Mouse (Mus musculus): ENCODE data around the gene Pnpla5.
A peak's percentile ranks its signal among the peaks of the same experiment; 100 is the strongest.
"Not testable (repeated sequence)": the region's sequence is repeated elsewhere in the genome, so short reads cannot be mapped to it uniquely, and the experiment has no call there.

The Pnpla5 gene

DNA sequence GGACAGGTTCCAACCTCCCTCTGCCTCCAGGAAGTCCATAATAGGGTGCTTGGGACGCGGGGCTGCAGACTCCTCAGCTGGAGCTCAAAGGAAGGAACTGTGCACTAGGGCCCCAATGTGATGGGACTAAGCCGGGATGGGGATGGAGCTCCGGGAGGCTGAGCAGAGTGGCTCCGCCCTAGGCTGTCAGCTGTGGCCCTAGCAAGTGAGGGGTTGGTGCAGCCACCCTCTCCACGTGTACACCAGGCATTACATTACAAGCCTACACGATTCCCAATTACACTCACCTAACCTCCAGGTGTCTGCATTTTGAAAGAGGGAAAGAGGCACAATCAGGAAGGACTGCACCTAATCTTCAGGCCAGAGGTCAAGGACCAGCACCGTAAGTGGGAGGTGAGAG, at the start of gene Pnpla5:
Gene Pnpla5, minus strand, starts transcription at position 101 of the 400 bp plus-strand sequence.
- no peak for DNase-seq (ENCODE audit: low spot score in 2 of 2)

DNA sequence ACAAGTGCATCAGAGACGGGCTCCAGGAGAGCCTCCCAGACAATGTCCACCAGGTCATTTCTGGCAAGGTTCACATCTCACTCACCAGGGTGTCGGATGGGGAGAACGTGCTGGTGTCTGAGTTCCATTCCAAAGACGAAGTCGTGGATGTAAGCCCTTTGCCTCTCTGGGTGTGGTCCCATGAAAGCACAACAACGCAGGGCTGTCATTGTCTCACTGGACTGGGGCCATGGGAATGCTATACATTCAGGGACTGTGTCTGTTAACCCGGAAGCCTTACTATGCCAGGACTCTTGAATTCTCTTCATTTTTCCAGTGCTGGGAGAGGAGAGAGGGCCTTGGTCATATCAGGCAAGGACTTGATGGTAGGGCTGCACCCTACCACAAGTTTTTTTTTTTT, 48.2 kb upstream of the Pnpla5 start:
- DNase-seq (ENCODE audit: low spot score in 2 of 2) = no peak

DNA sequence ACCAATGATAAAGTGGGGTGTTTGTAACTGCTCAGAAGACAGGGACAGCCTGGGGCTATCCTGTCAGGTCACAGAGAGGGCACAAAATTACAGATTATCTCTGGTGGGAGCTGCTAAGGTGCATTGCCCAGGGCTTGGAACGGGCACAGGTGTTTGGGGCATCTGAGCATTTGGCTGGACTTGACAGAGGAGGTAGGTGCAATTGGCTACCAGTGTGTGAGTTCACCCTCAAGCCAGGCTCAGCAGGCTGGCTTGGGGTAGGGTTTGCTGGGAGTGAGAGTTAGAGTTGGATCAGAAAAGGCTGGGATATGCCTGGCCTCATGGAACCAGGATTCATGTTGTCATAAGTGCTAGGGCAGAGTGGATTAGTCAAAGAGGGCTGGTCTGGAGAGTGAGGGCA, 46.5 kb upstream of the Pnpla5 start:
- DNase-seq (ENCODE audit: low spot score in 2 of 2) = no peak

DNA sequence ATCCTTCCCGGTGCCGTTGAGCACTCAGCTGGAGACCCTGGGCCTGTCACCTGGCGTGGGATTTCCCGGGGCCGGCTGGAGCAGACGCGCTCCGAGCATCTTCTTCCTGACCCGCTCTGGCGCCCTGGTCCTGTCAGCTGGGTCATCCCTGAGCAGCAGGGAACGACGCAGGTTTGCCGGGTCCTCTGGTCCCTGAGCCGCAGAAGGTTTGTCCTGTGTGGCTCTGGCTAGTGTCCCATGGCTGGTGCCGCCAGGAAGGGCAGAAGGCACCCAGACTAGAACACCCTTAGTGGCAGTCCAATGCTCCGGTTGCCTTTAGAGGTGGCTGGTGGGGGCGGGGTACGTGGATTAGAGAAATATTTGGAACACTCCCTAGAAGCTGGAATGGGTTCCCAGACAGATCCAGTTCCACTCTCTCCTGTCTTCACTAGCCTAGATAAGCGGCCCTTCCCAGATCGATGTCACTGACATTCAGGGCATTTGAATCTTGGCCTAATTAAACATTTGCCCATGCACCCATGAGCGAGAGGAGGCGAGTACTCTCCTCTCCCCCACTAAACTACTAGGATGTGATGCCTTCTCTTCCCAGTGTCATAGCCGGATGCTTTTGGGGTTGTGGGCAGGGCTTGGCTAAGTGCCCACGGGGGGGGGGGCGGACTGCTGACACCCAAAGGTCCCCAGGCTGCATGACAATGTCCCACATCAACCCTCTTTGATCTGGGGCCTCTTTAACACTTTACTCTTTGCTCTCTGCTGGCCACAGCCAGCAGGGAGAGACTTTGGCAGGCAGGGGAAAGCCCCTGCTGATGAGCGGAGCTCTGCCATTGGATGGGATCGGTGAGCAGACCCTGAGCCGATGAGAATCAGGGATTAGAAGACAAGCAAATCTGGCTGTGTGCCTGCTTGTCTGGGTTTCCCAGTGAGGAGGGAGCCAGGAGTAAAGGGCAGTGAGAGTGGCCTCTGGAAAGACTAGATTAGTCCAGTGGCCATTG, 45.5 kb upstream of the Pnpla5 start:
- DNase-seq (ENCODE audit: low spot score in 2 of 2) = no peak

DNA sequence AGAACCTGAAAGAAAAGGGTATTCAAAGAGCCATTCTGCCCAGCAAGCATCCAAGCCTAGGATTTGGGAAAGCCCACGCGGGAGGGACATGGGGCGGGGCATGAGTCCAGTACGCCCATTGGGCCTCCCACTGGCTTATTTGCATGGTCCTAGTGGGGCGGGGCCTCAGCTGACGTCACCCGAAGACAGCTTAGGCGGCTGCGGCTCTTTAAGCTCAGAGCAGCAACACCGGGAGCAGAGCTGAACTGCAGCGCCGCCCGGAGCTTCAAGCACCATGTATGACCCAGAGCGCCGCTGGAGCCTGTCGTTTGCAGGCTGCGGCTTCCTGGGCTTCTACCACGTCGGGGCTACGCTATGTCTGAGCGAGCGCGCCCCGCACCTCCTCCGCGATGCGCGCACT, 44.6 kb upstream of the Pnpla5 start, which contains the start of gene Pnpla3:
Gene Pnpla3, plus strand, starts transcription at position 238 of the 400 bp plus-strand sequence.
- peak; percentile 53 to 61 for DNase-seq (ENCODE audit: low spot score in 2 of 2)

DNA sequence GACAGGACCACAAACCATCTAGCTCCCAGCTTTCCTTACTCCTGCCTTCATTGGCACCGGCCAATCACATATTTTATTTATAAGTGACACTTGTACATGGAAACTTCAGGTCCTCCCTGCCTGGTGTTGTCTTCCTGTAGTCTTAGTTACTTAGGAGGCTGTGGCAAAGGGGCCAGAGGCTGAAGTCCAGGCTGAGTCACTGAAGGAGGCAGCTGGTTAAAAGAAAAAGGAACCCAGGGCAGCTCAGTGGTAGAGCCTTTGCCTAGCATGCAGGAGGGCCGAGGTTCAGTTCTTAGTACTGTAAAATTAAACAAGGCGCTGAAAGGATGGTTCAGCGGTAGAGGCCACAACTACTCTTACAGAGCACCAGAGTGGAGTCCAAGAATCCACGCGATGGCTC, 43.8 kb upstream of the Pnpla5 start:
- DNase-seq (ENCODE audit: low spot score in 2 of 2) = no peak

DNA sequence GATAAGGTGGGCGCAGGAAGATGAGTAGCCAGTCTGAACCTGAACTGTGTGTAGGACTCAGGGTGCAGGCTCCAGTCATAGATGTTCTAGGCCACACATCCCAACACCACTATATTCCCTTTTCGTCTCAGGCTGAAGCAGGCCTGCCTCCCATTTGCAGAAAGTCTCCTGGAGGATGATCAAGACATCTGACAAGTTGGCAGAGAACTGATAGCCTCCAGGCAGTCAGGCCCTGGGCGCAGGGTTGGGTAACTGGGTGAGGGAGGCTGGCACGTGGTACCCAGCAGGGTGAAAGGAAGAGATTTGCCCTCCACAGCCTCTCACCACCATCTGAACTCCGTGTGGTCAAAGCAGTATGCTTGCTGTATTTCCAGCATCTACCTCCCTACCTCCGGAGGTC, 38.9 kb upstream of the Pnpla5 start:
- DNase-seq (ENCODE audit: low spot score in 2 of 2) = no peak

DNA sequence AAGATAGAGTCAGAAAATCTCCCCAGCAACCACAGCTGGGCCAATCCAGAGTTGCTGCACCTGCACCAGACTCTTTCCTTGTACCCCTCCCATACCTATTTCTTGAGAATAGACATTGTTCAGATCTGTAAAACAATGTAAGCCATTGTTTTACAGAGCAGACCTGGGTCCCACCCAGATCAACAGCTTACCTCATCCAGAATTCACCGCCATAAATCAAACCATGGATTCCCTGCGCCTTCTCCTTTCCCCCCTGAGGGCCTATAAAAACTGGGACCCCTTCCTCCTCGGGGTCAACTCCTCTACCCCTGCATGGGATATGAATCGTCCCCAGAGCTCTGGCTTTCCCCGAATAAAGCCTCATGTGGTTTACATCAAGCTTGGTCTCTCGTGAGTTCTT, 34.6 kb upstream of the Pnpla5 start:
- not testable (repeated sequence) for DNase-seq (ENCODE audit: low spot score in 2 of 2)

DNA sequence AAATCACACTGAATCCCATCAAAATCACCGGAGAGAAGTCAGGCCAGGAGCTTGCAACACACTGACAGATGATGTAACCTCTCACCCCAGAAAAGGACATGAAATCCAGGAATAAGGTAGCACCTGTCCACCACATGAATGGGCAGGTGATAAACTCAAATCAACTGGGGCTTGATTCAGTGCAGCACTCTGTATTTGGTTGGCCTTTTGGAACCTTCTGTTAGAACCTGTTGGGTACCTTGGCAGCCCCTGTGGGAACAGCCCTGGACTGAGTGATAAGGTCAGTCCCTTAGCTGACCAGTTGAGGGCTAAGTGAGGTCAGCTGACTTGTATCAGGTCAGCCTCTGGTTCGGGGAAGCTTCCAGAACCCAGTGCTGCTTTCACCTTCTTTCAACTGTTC, 33.2 kb upstream of the Pnpla5 start:
- DNase-seq (ENCODE audit: low spot score in 2 of 2) = no peak

DNA sequence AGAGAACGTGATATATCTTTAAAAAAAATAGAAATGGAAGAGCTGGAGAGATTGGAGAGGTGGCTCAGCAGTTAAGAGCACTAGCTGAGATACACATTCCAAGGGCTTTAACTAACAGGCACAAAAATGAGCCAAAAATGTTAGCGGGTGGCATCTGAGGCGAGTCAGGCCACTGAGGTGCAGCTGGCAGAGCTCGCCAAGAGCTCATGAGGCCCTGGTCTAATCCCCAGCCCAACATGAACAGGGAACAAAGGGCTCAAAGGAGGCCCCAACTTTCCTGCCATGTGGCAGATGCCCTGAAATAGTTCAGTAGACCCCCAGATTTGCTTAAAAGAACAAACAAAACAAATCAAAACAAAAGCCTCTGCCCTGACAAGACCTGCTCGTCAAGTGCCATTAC, 18.0 kb upstream of the Pnpla5 start:
- no peak for DNase-seq (ENCODE audit: low spot score in 2 of 2)

DNA sequence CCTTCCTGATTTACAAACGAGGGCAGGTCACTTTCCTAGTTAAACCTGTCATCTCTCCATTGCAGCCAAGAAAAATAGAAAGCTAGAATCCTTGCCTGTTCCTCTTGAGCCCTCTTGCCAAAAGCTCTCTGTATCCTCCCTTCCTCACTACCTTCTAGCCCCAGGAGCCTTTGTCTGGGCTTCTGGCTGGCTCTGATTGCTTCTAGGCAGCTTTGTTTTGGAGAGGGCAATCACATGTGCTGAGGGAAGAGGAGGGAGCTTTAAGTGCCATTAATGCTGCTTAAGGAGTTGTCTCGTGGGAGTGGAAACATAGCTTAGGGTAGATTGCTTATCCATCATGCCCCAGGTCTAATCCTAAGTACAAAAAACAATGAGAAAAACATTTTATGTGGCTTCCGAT, 17.1 kb upstream of the Pnpla5 start:
- DNase-seq (ENCODE audit: low spot score in 2 of 2) = no peak

DNA sequence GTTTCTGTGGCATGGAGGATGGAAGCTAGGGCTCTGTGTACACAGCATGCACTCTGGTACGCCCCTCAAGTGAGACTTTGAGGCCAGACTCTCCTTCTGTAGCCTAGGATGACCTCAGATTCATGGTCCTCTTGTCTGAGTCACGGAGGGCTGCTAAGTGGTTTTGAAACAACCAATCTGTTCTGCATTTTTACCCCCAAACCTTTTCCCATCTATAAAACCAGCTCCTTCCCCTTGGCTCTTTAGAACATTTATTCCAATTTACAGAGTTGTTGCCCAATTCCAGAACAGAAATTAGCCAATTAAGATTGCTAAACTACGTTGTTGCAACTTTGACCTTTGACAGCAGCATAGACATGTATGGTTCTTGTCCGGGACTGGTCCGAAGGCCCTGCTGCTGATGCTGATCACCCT, 16.6 kb upstream of the Pnpla5 start:
- no peak for DNase-seq (ENCODE audit: low spot score in 2 of 2)

DNA sequence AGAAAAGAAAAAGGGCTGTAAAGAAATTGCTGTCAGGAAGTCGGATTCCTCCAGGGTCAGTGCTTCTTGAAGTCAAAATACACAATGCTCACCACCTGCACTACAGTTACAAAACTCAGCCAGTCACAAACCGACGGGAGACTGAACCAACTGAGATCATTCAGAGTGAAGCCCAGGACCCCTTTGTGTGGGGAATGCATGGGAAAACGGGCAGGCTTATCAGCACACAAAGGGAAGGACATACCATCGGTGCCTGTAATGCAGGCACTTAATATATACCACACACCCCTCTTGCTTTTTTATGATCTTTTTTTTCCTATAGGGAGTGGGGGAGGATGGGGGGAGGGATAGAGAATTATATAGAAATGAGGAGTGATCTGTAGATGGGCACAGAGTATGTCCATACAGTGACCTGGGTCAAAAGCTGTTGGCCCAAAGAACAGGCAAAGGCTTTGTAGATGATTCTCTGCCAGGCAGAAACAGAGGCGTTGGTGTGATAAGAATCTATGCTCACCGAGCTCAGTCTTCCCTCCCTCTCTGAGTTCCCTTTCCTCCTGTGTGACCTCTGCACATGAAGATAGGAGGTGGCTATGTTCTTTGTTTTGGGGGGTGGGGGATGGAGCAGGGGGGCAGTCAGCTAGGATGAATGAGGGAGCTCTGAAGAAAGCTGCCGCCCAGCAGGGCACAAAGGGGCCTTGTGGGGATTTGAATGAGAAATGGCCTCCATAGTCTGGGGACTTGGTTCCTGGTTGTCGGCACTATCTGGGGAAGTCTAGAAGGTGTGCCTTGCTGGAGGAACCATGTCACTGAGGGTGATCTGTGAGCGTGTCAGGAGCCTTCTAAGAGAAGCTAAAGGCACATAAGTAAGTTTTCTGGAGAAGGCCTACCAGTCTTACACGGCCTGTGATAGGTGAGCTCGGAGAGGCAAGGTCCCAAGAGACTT, 13.8 kb upstream of the Pnpla5 start:
- DNase-seq (ENCODE audit: low spot score in 2 of 2) = no peak

DNA sequence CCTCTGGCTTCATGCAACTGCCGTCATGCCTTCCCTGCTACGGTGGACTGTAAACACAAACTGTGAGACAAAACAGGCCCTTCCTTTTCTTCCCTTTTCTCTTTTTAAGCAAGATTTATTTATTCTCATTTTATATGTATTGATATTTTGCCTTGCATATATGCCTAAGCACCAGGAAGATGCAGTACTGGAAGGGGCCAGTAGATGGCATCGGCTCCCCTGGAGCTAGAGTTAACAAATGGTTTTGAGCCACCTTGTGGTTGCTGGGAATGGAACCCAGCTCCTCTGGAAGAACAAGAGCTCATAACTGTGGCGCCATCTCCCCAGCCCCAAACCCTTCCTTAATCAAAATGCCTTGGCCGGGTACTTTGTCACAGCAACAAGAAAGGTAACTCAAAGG, 12.5 kb upstream of the Pnpla5 start:
- peak in 1 of 2 experiments; percentile 46 for DNase-seq (ENCODE audit: low spot score in 2 of 2)

DNA sequence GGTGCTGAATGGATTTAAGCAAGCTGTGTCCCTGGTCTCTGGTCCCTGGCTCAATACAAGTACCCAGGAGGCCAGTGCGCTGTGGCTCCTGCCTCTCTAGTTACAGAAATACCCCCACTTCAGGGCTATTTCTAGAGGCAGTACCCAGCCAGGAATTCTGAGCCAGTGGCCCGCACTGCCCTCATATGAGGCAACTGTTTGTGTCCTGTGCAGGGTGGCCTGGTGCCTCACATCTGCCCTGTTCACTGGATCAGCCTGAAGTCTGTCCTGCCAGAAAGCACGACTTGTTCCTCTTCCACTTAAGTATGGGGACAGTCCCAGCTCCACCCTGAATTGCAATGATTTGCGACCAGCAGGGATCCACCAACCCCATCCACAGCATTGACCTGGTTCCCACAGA, 10.5 kb upstream of the Pnpla5 start:
- no peak for DNase-seq (ENCODE audit: low spot score in 2 of 2)

DNA sequence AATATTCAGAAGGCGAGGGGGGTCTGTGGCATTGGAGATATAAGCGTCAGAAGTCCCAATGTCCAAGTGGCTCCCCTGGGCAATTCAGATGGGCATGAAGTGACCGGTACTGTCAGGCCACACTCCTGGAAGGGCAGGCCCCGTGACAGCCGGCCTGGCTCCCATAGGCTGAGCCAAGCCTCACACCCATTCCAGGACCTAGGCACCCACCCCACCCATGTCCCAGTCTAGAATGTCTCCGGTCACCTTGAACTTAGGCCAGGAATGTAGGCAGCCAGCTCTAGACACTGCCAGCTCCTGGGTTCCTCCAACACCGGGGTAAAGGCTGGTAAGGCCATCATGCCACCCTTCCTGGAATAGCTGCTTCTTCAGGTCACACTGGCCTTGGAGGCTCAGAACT, 9.0 kb upstream of the Pnpla5 start:
- DNase-seq (ENCODE audit: low spot score in 2 of 2) = no peak

DNA sequence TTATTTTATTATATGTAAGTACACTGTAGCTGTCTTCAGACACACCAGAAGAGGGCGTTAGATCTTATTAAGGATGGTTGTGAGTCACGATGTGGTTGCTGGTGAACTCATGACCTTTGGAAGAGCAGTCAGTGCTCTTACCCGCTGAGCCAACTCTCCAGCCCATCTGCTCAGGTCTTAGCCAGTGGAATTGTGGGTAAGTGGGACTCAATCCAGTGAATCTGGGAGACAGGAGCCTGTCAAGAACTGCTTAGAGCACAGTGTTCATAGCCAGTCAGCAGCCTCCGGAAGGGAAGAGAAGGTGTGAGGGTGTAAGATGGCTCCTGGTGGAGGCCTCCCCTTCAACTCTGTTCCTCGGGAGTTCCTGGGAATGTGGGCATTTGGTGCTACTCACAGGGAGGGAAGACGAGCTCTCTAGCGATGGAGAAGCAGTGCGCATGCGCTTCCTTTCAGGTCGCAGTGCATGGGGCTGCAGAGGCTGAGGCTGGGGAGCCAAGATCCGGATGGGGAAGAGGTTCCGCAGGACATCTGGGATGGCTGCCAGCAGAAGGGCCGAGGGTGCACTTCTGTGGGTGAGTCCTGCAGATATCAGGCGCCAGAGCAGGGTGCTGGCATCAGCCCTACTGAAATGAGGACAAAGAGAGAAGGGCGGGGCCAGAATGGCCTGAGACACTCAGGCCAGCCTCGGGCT, 8.3 kb upstream of the Pnpla5 start:
- no peak for DNase-seq (ENCODE audit: low spot score in 2 of 2)

DNA sequence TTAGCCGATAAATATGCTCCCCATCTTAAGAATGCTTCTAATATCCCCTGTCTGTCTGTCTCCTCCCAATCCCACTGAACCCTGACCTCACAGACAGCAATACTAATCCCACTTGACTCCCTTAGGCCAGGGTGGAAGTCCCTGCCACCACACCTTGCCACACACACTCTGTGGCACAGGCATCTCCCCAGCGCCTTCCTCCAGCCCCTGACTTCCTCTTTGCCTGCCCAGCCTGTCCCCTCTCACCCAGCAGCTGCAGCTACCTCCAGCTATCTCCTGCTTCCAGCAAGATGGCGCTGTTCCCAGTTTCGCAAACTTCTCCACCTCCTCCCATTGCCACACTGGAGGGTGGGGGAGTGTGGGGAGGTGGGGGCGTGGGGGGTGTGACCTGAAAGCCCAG, 3.9 kb upstream of the Pnpla5 start:
- no peak for DNase-seq (ENCODE audit: low spot score in 2 of 2)

DNA sequence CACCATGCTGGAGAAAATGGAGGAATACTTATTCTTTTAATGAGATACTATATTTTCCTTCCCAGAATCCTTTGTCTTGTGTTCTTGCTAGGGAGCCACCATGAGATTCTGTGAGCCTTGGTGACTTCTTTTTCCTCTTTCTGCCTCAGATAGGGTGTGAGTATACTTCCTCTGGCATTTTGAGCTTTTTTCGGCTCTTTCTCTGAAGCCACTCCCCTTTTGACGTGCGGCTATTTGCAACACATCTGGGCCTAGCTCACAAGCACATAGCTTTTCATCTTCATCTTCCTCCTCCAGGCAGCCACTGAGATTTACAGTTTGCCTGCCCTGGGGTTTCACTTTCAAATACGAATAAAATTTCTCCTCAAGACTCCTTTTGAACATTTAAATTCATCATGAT, 3.5 kb upstream of the Pnpla5 start:
- DNase-seq (ENCODE audit: low spot score in 2 of 2) = no peak

DNA sequence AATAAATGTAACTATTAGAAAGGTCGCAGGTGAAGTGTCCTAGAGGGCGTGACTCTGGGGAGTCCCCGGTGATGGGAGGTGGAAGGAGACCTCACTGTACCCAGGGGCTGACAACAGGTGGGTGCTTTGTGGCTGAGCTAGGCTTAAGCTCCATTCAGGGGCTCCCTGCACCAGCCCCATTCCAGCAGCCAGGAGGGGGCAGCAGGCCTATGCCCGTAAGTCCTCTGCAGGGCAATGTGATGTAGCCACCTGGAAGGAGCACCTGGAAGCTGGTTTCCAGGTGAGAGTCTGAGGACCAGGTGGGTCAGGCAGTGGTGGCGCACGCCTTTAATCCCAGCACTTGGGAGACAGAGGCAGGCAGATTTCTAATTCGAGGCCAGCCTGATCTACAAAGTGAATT, 1.1 kb upstream of the Pnpla5 start:
- no peak for DNase-seq (ENCODE audit: low spot score in 2 of 2)

DNA sequence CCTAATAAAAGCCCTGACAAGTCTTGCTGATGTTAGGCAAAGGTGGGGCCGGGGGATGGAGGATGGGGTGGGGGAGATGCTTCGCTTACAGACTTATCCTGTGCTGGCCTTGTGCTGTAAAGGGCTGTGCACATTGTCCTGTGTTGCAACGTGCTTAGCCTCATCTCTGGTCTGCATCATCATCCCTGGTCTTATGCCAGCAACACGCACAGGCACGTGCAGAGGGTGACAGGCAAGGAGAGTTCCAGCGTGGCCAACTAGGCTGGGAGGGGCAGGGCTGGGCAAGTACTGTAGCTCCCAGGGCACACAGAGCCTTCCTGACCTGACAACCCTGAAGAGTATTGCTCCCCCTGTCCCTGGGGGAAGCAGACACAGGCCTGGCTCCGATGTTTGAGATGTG, 1.9 kb downstream of the Pnpla5 start:
- no peak for DNase-seq (ENCODE audit: low spot score in 2 of 2)

DNA sequence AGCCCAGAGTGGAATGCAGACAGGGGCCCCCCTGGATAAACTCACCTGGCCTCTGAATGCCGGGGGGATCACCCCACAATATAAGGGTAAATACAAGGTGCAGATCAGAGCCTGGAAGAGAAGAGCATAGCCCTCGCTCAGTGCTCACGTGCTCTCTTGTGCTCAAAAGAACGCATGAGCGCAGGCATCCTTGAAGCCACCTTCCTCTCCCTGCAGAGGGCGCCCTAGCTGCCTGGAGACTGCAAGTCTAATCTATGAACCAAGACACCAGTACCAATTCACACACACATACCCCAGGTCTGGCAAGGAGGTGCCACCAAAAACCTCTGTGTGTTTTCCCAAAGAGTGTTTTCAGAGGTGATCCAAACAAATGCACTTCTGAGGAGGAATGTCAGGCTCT, 2.4 kb downstream of the Pnpla5 start:
- no peak for DNase-seq (ENCODE audit: low spot score in 2 of 2)

All from thymus, postnatal 10 days (tissue).